Mouse (Mus musculus) MEL (cell line): ENCODE measurements around the gene Il33. TPM values are rescaled to one million over a fixed set of nuclear protein-coding genes. Genes with fewer than 3 reads are reported as not detected.

ENCODE experiments used
- DNase-seq: peaks from one replicate; pipeline ENCODE4 v3.0.0; 2011; ENCODE audit warnings: low read depth, low spot score
- H3K27ac ChIP-seq: 2 replicates; pipeline ENCODE4 v1.5.1; 2012; ENCODE audit warnings: low read depth, mild to moderate bottlenecking, control low read depth, low read length, moderate library complexity; ENCODE audit not compliant: control insufficient read depth
- H3K27me3 ChIP-seq, 2 experiments: fragments of 150-350 bp in 1 of 2; sonication (generic) in 1 of 2; 2 replicates each; pipeline ENCODE4 v1.6.1; 2012; ENCODE audit warnings: low read length in 2 of 2, mild to moderate bottlenecking in 2 of 2, improper control_type of control experiment in 1 of 2, moderate library complexity in 1 of 2; ENCODE audit not compliant: insufficient read depth in 2 of 2, control insufficient read depth in 1 of 2
- H3K36me3 ChIP-seq, 2 experiments: 2 replicates each; pipeline ENCODE4 v1.6.1; 2012 to 2014; ENCODE audit warnings: low read length in 2 of 2, improper control_type of control experiment in 1 of 2, inconsistent platforms in 1 of 2, mild to moderate bottlenecking in 1 of 2; ENCODE audit not compliant: insufficient read depth in 2 of 2, control insufficient read depth in 1 of 2
- H3K4me1 ChIP-seq, 2 experiments: fragments of 150-350 bp in 1 of 2; sonication (generic) in 1 of 2; 2 replicates each; pipeline ENCODE4 v1.6.1; 2012; ENCODE audit warnings: low read length in 2 of 2, improper control_type of control experiment in 1 of 2, mild to moderate bottlenecking in 1 of 2; ENCODE audit not compliant: insufficient read depth in 2 of 2, control insufficient read depth in 1 of 2
- H3K4me3 ChIP-seq, 2 experiments: fragments of 150-350 bp in 1 of 2; sonication (generic) in 1 of 2; 2 replicates each; pipeline ENCODE4 v1.5.1; 2012; ENCODE audit warnings: low read depth in 2 of 2, low read length in 2 of 2, mild to moderate bottlenecking in 2 of 2, moderate library complexity in 2 of 2, control low read depth in 1 of 2, improper control_type of control experiment in 1 of 2; ENCODE audit not compliant: control insufficient read depth in 1 of 2, insufficient read depth in 1 of 2
- H3K79me2 ChIP-seq: 2 replicates; pipeline ENCODE4 v1.6.1; 2012; ENCODE audit warnings: mild to moderate bottlenecking, low read length, moderate library complexity; ENCODE audit not compliant: control insufficient read depth, poor library complexity, insufficient read depth
- H3K9ac ChIP-seq: 2 replicates; pipeline ENCODE4 v1.6.1; 2012; ENCODE audit warnings: low read depth, mild to moderate bottlenecking, control low read depth, low read length, moderate library complexity; ENCODE audit not compliant: control insufficient read depth, poor library complexity, severe bottlenecking
- H3K9me3 ChIP-seq: fragments of 150-350 bp; sonication (generic); replicated peaks from 2 replicates; pipeline ENCODE4 v1.6.1; 2012; ENCODE audit warnings: mild to moderate bottlenecking, low read length, improper control_type of control experiment, moderate library complexity; ENCODE audit not compliant: insufficient read depth
- BHLHE40 ChIP-seq: IDR thresholded peaks from 2 replicates; pipeline ENCODE4 v1.6.1; 2012; ENCODE audit warnings: low read depth, mild to moderate bottlenecking, inconsistent platforms, low read length, improper control_type of control experiment, borderline replicate concordance
- CHD1 ChIP-seq: IDR thresholded peaks from 2 replicates; pipeline ENCODE4 v1.6.1; 2012; ENCODE audit warnings: low read depth, mild to moderate bottlenecking, inconsistent platforms, low read length, improper control_type of control experiment
- E2F4 ChIP-seq: IDR thresholded peaks from 2 replicates; pipeline ENCODE4 v1.6.1; 2011; ENCODE audit warnings: low read depth, low read length, improper control_type of control experiment, borderline replicate concordance
- EP300 ChIP-seq, 2 experiments: IDR thresholded peaks; 2 replicates each; pipeline ENCODE4 v1.6.1; 2011; ENCODE audit warnings: improper control_type of control experiment in 2 of 2, low read length in 2 of 2, low read depth in 1 of 2, mild to moderate bottlenecking in 1 of 2
- ETS1 ChIP-seq: IDR thresholded peaks from 2 replicates; pipeline ENCODE4 v1.6.1; 2012; ENCODE audit warnings: low read depth, mild to moderate bottlenecking, inconsistent platforms, low read length, improper control_type of control experiment, moderate library complexity
- HCFC1 ChIP-seq: IDR thresholded peaks from 2 replicates; pipeline ENCODE4 v1.6.1; 2012; ENCODE audit warnings: low read depth, mild to moderate bottlenecking, inconsistent platforms, low read length, improper control_type of control experiment, moderate library complexity
- JUND ChIP-seq: IDR thresholded peaks from 2 replicates; pipeline ENCODE4 v1.6.1; 2011; ENCODE audit warnings: low read depth, mild to moderate bottlenecking, improper control_type of control experiment, low read length
- MAFK ChIP-seq: IDR thresholded peaks from 2 replicates; pipeline ENCODE4 v1.6.1; 2011; ENCODE audit warnings: low read depth, mild to moderate bottlenecking, low read length, improper control_type of control experiment, borderline replicate concordance
- MAX ChIP-seq: IDR thresholded peaks from 2 replicates; pipeline ENCODE4 v1.6.1; 2011; ENCODE audit warnings: low read length, improper control_type of control experiment
- MEF2A ChIP-seq: IDR thresholded peaks from 2 replicates; pipeline ENCODE4 v1.6.1; 2014; ENCODE audit warnings: low read depth, mild to moderate bottlenecking, inconsistent platforms, low read length, improper control_type of control experiment; ENCODE audit not compliant: poor library complexity, insufficient replicate concordance, severe bottlenecking; ENCODE audit errors: extremely low read depth
- MXI1 ChIP-seq: IDR thresholded peaks from 2 replicates; pipeline ENCODE4 v1.6.1; 2011; ENCODE audit warnings: mild to moderate bottlenecking, low read depth, low read length, improper control_type of control experiment
- MYC ChIP-seq: IDR thresholded peaks from 2 replicates; pipeline ENCODE4 v1.6.1; 2011; ENCODE audit warnings: low read depth, mild to moderate bottlenecking, low read length, improper control_type of control experiment, moderate library complexity
- NELFE ChIP-seq: IDR thresholded peaks from 2 replicates; pipeline ENCODE4 v1.6.1; 2011; ENCODE audit warnings: low read depth, low read length, improper control_type of control experiment
- POLR2AphosphoS5 ChIP-seq: IDR thresholded peaks from 2 replicates; pipeline ENCODE4 v1.6.1; 2012; ENCODE audit warnings: low read depth, borderline replicate concordance, mild to moderate bottlenecking, inconsistent platforms, low read length, moderate library complexity, mixed read lengths
- RAD21 ChIP-seq: IDR thresholded peaks from 2 replicates; pipeline ENCODE4 v1.6.1; 2011; ENCODE audit warnings: mild to moderate bottlenecking, low read depth, low read length, improper control_type of control experiment
- RCOR1 ChIP-seq: IDR thresholded peaks from 2 replicates; pipeline ENCODE4 v1.6.1; 2012; ENCODE audit warnings: low read depth, mild to moderate bottlenecking, inconsistent platforms, low read length, improper control_type of control experiment
- SIN3A ChIP-seq: IDR thresholded peaks from 2 replicates; pipeline ENCODE4 v1.6.1; 2012; ENCODE audit warnings: low read length, improper control_type of control experiment, inconsistent platforms
- TBP ChIP-seq: IDR thresholded peaks from 2 replicates; pipeline ENCODE4 v1.8.0; 2011; ENCODE audit warnings: low read depth, low read length, improper control_type of control experiment
- TCF12 ChIP-seq: IDR thresholded peaks from 2 replicates; pipeline ENCODE4 v1.6.1; 2014; ENCODE audit warnings: low read depth, mild to moderate bottlenecking, inconsistent platforms, low read length, improper control_type of control experiment, moderate library complexity
- ZC3H11A ChIP-seq: IDR thresholded peaks from 2 replicates; pipeline ENCODE4 v1.6.1; 2012; ENCODE audit warnings: low read depth, mild to moderate bottlenecking, inconsistent platforms, low read length, improper control_type of control experiment
- ZNF384 ChIP-seq: IDR thresholded peaks from 2 replicates; pipeline ENCODE4 v1.6.1; 2012; ENCODE audit warnings: low read depth, mild to moderate bottlenecking, inconsistent platforms, low read length, improper control_type of control experiment
- polyA plus RNA-seq, 2 experiments: library from polyadenylated mRNA; stranded (reverse) in 1 of 2; unstranded in 1 of 2; fragments of >175 nt in 1 of 2; fragments of >200 nt in 1 of 2; gene quantifications; 2 replicates each; pipeline versions ENCODE4 v1.2.1 to v1.2.4; 2012; ENCODE audit warnings: low replicate concordance in 2 of 2, low read depth in 1 of 2; ENCODE audit not compliant: insufficient read length in 2 of 2, insufficient read depth in 1 of 2, missing spikeins in 1 of 2
- total RNA-seq: library from RNA; depleted of rRNA; stranded (reverse); fragments of 300-350 nt; gene quantifications from 2 replicates; pipeline ENCODE4 v1.2.3, GENCODE M21; 2012

The Il33 gene
- total and polyA plus RNA-seq, 3 experiments = 0.17 TPM; not detected in 2

GRCm38 (mm10) chr19:29945557-29946422 lies 20.9 kb downstream of the Il33 start (continued):
- TF ChIP-seq MEF2A = no peak
- no peak; the same call in 1 of the 2 replicates for TF ChIP-seq ZC3H11A
- no peak for TF ChIP-seq RAD21
- TF ChIP-seq BHLHE40 = no peak
- TF ChIP-seq MAFK = no peak
- 0 out of 2 replicates have a peak, but pooled peaks have one; percentile 5 for TF ChIP-seq TCF12
- TF ChIP-seq ZNF384 = no peak
- no peak for TF ChIP-seq SIN3A
- TF ChIP-seq NELFE = no peak
- TF ChIP-seq EP300 (IDR thresholded peaks at IDR 0.05; ENCODE audit: low read depth in 1 of 2, low read length in 2 of 2) = peak; percentile 49 to 69; a peak in 3 of 4 replicates
- no peak for TF ChIP-seq E2F4
- TF ChIP-seq ETS1 = no peak
- no peak for TF ChIP-seq TBP
- TF ChIP-seq MXI1 = 0 out of 2 replicates have a peak, but pooled peaks have one; percentile 23
- no peak for TF ChIP-seq POLR2AphosphoS5
- no peak for TF ChIP-seq MAX
- TF ChIP-seq JUND = no peak
- TF ChIP-seq MYC = no peak
- TF ChIP-seq CHD1 = no peak

GRCm38 (mm10) chr19:29946423-29946716 lies 21.5 kb downstream of the Il33 start:
- H3K27ac ChIP-seq = no peak overlapping the region
- H3K9me3 ChIP-seq = no peaks in the 10 kb centered on the region
- peaks cover 4 to 6% of the 10 kb centered on the region in 2 experiments; a peak in 2 of 4 replicates for H3K4me1 ChIP-seq
- no peak overlapping the region for H3K9ac ChIP-seq
- no peak overlapping the region for H3K4me3 ChIP-seq
- H3K79me2 ChIP-seq = no peaks in the 10 kb centered on the region
- no peak for DNase-seq
- TF ChIP-seq RCOR1 (no peak), HCFC1 (0 out of 2 replicates have a peak, but pooled peaks have one; percentile 4), JUND (no peak), EP300 (IDR thresholded peaks at IDR 0.05; ENCODE audit: low read depth in 1 of 2, low read length in 2 of 2) (no peak), MXI1 (no peak), ZNF384 (no peak)
- TF ChIP-seq, all 39 proteins: peak for 1
- peaks cover 5 to 10% of the 10 kb centered on the region in 2 experiments for H3K27me3 ChIP-seq
- peaks cover 0 to 9% of the 10 kb centered on the region in 2 experiments; a peak in 2 of 4 replicates for H3K36me3 ChIP-seq
